Mouse (Mus musculus) G1E (cell line): ENCODE measurements around the gene Arhgdia. TPM values are rescaled to one million over a fixed set of nuclear protein-coding genes. Genes with fewer than 3 reads are reported as not detected.
"Not testable (repeated sequence)": the region's sequence is repeated elsewhere in the genome, so short reads cannot be mapped to it uniquely, and the experiment has no call there.

Experiments
- ATAC-seq: 2 replicates; pipeline ENCODE4 v1.8.0; 2016; ENCODE audit warnings: mild to moderate bottlenecking; ENCODE audit not compliant: insufficient number of reproducible peaks, poor library complexity, low FRiP score, severe bottlenecking; ENCODE audit errors: extremely low read depth
- DNase-seq: peaks from one replicate; pipeline ENCODE4 v3.0.0; 2012; ENCODE audit warnings: low spot score
- H3K27me3 ChIP-seq: 2 replicates; pipeline ENCODE4 v1.6.1; 2012; ENCODE audit warnings: mild to moderate bottlenecking, low read length, inconsistent platforms; ENCODE audit not compliant: insufficient read depth
- H3K36me3 ChIP-seq: replicated peaks from 2 replicates; pipeline ENCODE3; 2012; ENCODE audit warnings: mild to moderate bottlenecking, inconsistent platforms
- H3K4me1 ChIP-seq: 2 replicates; pipeline ENCODE4 v1.6.1; 2012; ENCODE audit warnings: low read depth, low read length, inconsistent platforms, mixed read lengths; ENCODE audit not compliant: insufficient read depth
- H3K4me3 ChIP-seq: 2 replicates; pipeline ENCODE4 v1.5.1; 2012; ENCODE audit warnings: low read depth, mild to moderate bottlenecking, inconsistent platforms, low read length, moderate library complexity, mixed read lengths
- H3K9me3 ChIP-seq: replicated peaks from 2 replicates; pipeline ENCODE4 v1.6.1; 2012; ENCODE audit warnings: inconsistent platforms
- CTCF ChIP-seq: IDR thresholded peaks from 2 replicates; pipeline ENCODE4 v1.5.1; 2012; ENCODE audit warnings: low read depth, low read length, inconsistent platforms, mixed read lengths
- GATA1 ChIP-seq: IDR thresholded peaks from 2 replicates; pipeline ENCODE4 v1.6.1; 2012; ENCODE audit warnings: borderline replicate concordance, low read length, inconsistent platforms, mixed read lengths
- GATA2 ChIP-seq: IDR thresholded peaks from 2 replicates; pipeline ENCODE4 v1.6.1; 2012; ENCODE audit warnings: low read depth, low read length, inconsistent platforms, borderline replicate concordance
- POLR2AphosphoS5 ChIP-seq: IDR thresholded peaks from 2 replicates; pipeline ENCODE4 v1.6.1; 2012; ENCODE audit warnings: low read depth, low read length, inconsistent platforms; ENCODE audit not compliant: insufficient replicate concordance
- TAL1 ChIP-seq: conservative IDR thresholded peaks from 2 replicates; pipeline ENCODE4 v1.6.1; 2012; ENCODE audit warnings: low read depth, low read length, inconsistent platforms, mixed read lengths
- polyA plus RNA-seq: library from polyadenylated mRNA; stranded (reverse); fragments of >175 nt; gene quantifications from 2 replicates; pipeline ENCODE4 v1.2.3, GENCODE M21; 2012
- total RNA-seq, 2 experiments: library from RNA; stranded (forward) in 1 of 2; stranded (reverse) in 1 of 2; fragments of 200-1000 nt in 1 of 2; fragments of >200 nt in 1 of 2; fragmentation: Nextera tagmentation in 1 of 2; gene quantifications; 2 replicates each; pipeline ENCODE4 v1.2.3; 2014 to 2017

Arhgdia gene
- total and polyA plus RNA-seq, 3 experiments = 155 to 1,000 (median 354) TPM

DNA sequence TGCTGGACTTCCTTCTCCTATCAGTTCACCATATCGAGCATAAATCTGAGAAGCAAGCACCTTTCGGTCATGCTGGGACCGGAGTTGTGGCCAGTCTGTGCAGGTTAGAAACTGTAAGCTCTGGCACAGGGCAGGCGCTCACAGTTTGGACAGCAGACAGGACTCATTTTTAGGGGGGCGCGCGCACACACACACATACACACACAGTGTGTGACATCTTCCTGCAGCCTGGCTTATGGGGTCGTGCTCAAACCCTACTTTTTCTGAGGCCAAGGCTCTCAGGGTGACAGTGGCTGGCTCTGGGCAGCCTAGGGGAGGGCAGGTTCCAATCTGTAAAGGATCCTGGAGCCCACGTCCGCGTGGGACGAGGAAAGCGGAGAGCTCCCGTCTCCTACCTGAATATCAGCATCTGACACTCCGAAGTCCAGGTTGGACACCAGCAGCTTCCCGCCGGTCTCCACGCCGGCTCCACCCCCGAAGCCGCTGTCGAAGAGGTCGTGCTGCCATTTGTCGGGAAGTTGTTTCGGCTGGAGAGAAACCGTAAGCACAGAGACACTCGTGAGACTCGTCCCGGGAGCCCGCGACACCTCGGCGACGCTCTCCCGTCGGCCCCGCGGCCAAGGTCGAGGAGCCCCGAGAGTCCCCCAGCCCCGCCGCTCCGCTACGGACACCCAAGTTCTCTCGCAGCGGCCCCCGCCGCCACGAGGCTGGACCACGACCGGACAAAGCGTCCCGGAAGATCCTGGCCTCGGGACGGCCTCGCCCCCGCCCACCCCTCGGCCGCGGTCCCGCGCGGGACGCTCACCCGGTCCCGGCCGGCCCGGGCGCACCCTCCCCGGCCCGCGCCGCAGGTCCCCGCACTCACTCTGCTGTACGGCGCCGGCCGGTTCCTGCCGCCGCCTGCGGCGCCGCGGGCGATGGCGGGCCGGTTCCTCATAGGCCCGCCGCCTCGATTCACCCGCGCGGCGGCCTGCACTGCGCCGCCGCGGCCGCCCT, 16.1 kb upstream of the Arhgdia start:
- Histone ChIP-seq H3K4me1 (peaks cover 70% of the 10 kb centered on the region), H3K9me3 (no peaks in the 10 kb centered on the region), H3K4me3 (peak overlapping the region; percentile 95), H3K27me3 (no peaks in the 10 kb centered on the region), H3K36me3 (peaks cover 77% of the 10 kb centered on the region)
- TF ChIP-seq GATA2 = no peak
- no peak for TF ChIP-seq POLR2AphosphoS5
- no peak for TF ChIP-seq GATA1
- TF ChIP-seq TAL1 = no peak
- no peak for TF ChIP-seq CTCF
- peak; percentile 29 for DNase-seq
- ATAC-seq = no peak

DNA sequence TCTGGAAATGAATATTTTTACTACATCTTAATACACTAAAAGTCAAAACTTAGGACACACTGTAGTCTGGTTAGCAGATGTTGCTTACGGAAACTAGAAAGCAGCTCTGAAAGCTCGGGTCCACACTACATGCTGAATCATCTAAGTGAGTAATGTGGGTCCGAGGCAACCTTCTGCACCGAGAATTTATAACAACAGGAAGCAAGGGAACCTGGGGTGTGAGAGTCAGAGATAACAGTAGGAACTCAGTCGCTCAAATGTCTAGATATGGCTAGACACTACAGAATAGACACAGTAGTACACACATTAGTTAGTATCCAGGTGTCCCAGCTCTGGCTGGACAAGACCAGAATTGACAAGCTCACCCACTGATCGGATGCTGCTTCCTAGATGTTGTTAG, 7.1 kb upstream of the Arhgdia start:
- no peaks in the 10 kb centered on the region for H3K27me3 ChIP-seq
- no peaks in the 10 kb centered on the region; the same call in 1 of the 2 replicates for H3K9me3 ChIP-seq
- TF ChIP-seq GATA2 (no peak), POLR2AphosphoS5 (no peak), GATA1 (no peak), CTCF (no peak), TAL1 (no peak)
- ATAC-seq (peak; percentile 84), DNase-seq (no peak)
- peaks cover 34% of the 10 kb centered on the region for H3K4me1 ChIP-seq
- H3K36me3 ChIP-seq = peaks cover 94% of the 10 kb centered on the region
- no peak overlapping the region for H3K4me3 ChIP-seq

DNA sequence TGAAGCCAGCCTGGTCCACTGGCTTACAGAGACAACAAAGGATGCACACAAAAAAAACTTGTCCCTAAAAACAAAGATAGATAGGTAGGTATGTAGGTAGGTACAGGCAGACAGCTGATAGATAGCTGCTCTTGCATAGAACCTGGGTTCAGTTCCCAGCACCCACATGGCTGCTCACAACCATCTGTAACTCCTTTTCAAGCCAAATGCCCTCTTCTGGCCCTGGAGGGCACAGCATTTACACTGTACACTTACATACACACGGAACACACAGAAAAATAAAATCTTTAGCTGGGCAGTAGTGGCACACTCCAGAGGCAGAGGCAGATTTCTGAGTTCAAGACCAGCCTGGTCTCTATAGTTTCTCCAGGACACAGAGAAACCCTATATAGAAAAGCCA, 2.5 kb upstream of the Arhgdia start:
- no peak for TF ChIP-seq POLR2AphosphoS5
- TF ChIP-seq GATA2 = no peak
- TF ChIP-seq GATA1 = no peak
- TF ChIP-seq TAL1 = no peak
- no peak for TF ChIP-seq CTCF
- no peaks in the 10 kb centered on the region for H3K27me3 ChIP-seq
- DNase-seq = no peak

DNA sequence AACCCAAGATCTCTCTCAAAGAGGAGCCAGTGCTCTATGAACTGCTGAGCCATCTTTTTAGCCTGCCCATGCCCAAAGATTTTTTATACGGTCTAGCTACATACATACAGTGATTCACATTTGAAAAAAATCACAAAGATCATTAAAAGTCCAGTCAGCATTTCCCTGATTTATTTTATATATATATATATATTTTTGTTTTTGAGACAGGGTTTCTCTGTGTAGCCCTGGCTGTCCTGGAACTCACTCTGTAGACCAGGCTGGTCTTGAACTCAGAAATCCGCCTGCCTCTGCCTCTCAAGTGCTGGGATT, 1.5 kb upstream of the Arhgdia start:
- H3K9me3 ChIP-seq, H3K27me3 ChIP-seq, DNase-seq, ATAC-seq, H3K4me3 ChIP-seq: not testable (repeated sequence)
- H3K4me1 ChIP-seq = peaks cover 41% of the 10 kb centered on the region
- H3K36me3 ChIP-seq = peaks cover 78% of the 10 kb centered on the region

More for the DNA sequence above, 2.5 kb upstream of the Arhgdia start:
- no peak overlapping the region for H3K4me3 ChIP-seq
- ATAC-seq = no peak
- H3K9me3 ChIP-seq = no peaks in the 10 kb centered on the region; the same call in 1 of the 2 replicates
- peaks cover 77% of the 10 kb centered on the region for H3K36me3 ChIP-seq
- peaks cover 38% of the 10 kb centered on the region for H3K4me1 ChIP-seq

DNA sequence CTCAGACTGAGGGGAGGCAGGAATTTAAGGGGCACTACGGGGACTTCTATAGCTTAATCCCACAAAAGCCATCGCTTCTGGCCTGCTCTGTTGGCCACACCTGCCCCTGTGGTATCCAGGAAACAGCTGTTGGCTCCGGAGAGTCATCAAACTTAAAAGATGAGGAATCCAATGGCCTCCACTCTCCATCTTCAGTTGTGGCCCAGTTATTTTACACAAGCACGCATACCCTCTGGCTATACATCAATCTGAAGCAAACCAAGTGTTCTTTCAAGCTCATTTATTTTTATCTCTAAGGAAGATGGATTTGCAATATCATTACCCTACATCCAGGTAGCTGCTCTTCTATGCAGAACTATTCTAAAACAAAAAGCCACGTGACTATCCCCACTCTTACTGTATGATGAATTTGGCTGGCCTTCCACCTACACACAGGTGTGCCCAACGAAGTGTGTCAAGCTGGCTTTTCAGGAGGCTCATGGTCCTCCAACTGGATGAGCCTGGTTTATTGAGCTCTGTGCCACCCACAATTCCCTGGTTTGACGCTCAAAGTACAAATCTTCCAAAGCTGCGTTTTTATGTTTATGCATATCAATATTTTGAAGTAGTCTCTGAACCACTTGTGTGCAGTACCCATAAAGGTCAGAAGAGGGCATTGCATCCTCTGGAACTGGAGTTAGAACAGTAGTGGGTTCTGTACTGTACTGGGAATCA, 1.0 kb upstream of the Arhgdia start:
- ATAC-seq = no peak

DNA sequence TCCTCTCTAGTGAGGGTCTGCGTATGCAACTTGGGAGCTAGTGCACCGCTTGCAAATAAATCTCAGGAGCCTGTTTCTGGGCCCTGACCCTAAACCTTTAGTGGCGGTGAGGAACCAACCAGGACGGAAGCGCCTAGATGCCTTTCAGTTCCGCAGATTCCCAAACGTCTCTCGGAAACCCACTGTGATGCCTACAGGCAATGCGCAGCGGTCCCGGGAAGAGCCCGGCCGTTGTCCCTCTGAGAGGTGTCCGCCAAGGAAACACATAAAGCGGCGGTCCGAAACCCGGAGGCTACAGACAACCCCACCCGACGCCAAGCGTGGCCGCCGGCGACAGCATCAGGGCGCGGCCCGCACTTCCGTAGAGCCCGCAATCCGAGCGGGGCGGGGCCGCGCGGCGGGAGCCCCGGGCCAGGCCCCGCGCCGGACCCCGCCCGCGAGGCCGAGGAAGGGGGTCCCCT, 523 bp downstream of the Arhgdia start:
- Histone ChIP-seq H3K4me3 (peak overlapping the region; percentile 81), H3K4me1 (peaks cover 56% of the 10 kb centered on the region), H3K9me3 (no peaks in the 10 kb centered on the region; the same call in 1 of the 2 replicates), H3K27me3 (no peaks in the 10 kb centered on the region), H3K36me3 (peaks cover 78% of the 10 kb centered on the region)
- ATAC-seq = no peak
- TF ChIP-seq GATA1 (no peak), GATA2 (no peak), POLR2AphosphoS5 (no peak), CTCF (no peak), TAL1 (no peak)
- peak; percentile 38 for DNase-seq

More for the DNA sequence above, 1.0 kb upstream of the Arhgdia start:
- Histone ChIP-seq H3K27me3 (no peaks in the 10 kb centered on the region), H3K4me1 (peaks cover 46% of the 10 kb centered on the region), H3K4me3 (peak overlapping the region; percentile 81; the same call in 1 of the 2 replicates), H3K36me3 (peaks cover 78% of the 10 kb centered on the region), H3K9me3 (no peaks in the 10 kb centered on the region; the same call in 1 of the 2 replicates)
- DNase-seq = no peak
- TF ChIP-seq GATA1 (no peak), CTCF (peak; percentile 38; the same call in 1 of the 2 replicates)
